Mouse (Mus musculus) hindbrain, embryonic 10.5 days (tissue): Measurements from ENCODE around the gene Nt5c3b. TPM values are rescaled to one million over a fixed set of nuclear protein-coding genes. Genes with fewer than 3 reads are reported as not detected.

Experiments
- DNase-seq: peaks from one replicate; pipeline ENCODE4 v3.0.0-alpha.2; 2017; ENCODE audit warnings: low spot score
- H3K27ac ChIP-seq: fragments of 300-500 bp; sonication (generic); 2 replicates; pipeline ENCODE4 v1.5.1; 2016; ENCODE audit warnings: mild to moderate bottlenecking, moderate library complexity
- H3K27me3 ChIP-seq: fragments of 300-500 bp; sonication (generic); 2 replicates; pipeline ENCODE4 v1.6.1; 2016; ENCODE audit warnings: mild to moderate bottlenecking; ENCODE audit not compliant: poor library complexity, insufficient read depth, severe bottlenecking
- H3K36me3 ChIP-seq: fragments of 300-500 bp; sonication (generic); 2 replicates; pipeline ENCODE4 v1.6.1; 2016; ENCODE audit warnings: mild to moderate bottlenecking, moderate library complexity
- H3K4me1 ChIP-seq: fragments of 300-500 bp; sonication (generic); replicated peaks from 2 replicates; pipeline ENCODE4 v1.6.1; 2016; ENCODE audit warnings: mild to moderate bottlenecking
- H3K4me3 ChIP-seq: fragments of 300-500 bp; sonication (generic); 2 replicates; pipeline ENCODE4 v1.5.1; 2016; ENCODE audit warnings: mild to moderate bottlenecking, moderate library complexity
- H3K9me3 ChIP-seq: fragments of 300-500 bp; sonication (generic); 2 replicates; pipeline ENCODE4 v1.6.1; 2016; ENCODE audit warnings: mild to moderate bottlenecking, moderate library complexity
- WGBS: fragments of 180-500 bp; shearing (Covaris S2); methylation state at CpG from one replicate; pipeline ENCODE4 v1.1.7; 2016; 5-methylcytosine and 5-hydroxymethylcytosine counted together
- polyA plus RNA-seq: library from polyadenylated mRNA; unstranded; fragments of >200 nt; fragmentation: Nextera tagmentation; extraction: Ambion mirVana; gene quantifications from 2 replicates; pipeline ENCODE4 v1.2.1, GENCODE M21; 2016

The Nt5c3b gene
- polyA plus RNA-seq, 1 experiment from 2014 or later = 115 TPM

GRCm38 (mm10) chr11:100457711-100458110, 16.1 kb upstream of the Nt5c3b start:
- Histone ChIP-seq H3K4me3 (no peak overlapping the region), H3K27me3 (no peaks in the 10 kb centered on the region), H3K9me3 (no peaks in the 10 kb centered on the region), H3K27ac (no peak overlapping the region), H3K36me3 (peaks cover 65% of the 10 kb centered on the region), H3K4me1 (no peaks in the 10 kb centered on the region)
- 92% methylated on average over 5 of the region's 5 CpGs for WGBS
- no peak for DNase-seq

- Histone ChIP-seq H3K36me3 (peaks cover 60% of the 10 kb centered on the region), H3K4me1 (no peaks in the 10 kb centered on the region), H3K4me3 (no peak overlapping the region), H3K27ac (no peak overlapping the region), H3K27me3 (no peaks in the 10 kb centered on the region), H3K9me3 (no peaks in the 10 kb centered on the region)
- 86% methylated on average over 4 of the region's 4 CpGs for WGBS
- DNase-seq = no peak
These were observed 15.6 kb upstream of the Nt5c3b start for GRCm38 (mm10) chr11:100457247-100457646.

GRCm38 (mm10) chr11:100442625-100443024, 1.0 kb upstream of the Nt5c3b start:
- 90% methylated on average over 6 of the region's 6 CpGs for WGBS
- no peak overlapping the region for H3K27ac ChIP-seq
- DNase-seq = no peak
- no peak overlapping the region for H3K4me3 ChIP-seq
- H3K27me3 ChIP-seq = no peaks in the 10 kb centered on the region
- H3K36me3 ChIP-seq = peaks cover 20% of the 10 kb centered on the region
- no peaks in the 10 kb centered on the region for H3K9me3 ChIP-seq
- H3K4me1 ChIP-seq = peaks cover 25% of the 10 kb centered on the region

- peak; percentile 78 for DNase-seq
- Histone ChIP-seq H3K27me3 (no peaks in the 10 kb centered on the region), H3K36me3 (peaks cover 38% of the 10 kb centered on the region), H3K4me1 (peaks cover 36% of the 10 kb centered on the region), H3K27ac (peak overlapping the region; percentile 93), H3K4me3 (peak overlapping the region; percentile 76), H3K9me3 (no peaks in the 10 kb centered on the region)
- WGBS = 2% methylated on average over 52 of the region's 52 CpGs
These were observed 701 bp downstream of the Nt5c3b start for GRCm38 (mm10) chr11:100440691-100441522.

- H3K36me3 ChIP-seq = peaks cover 62% of the 10 kb centered on the region
- peaks cover 46% of the 10 kb centered on the region for H3K4me1 ChIP-seq
- 77% methylated on average over 1 of the region's 1 CpGs for WGBS
- H3K27ac ChIP-seq = no peak overlapping the region
- no peak overlapping the region for H3K4me3 ChIP-seq
- H3K9me3 ChIP-seq = no peaks in the 10 kb centered on the region
- no peaks in the 10 kb centered on the region for H3K27me3 ChIP-seq
- no peak for DNase-seq
These were observed 3.7 kb downstream of the Nt5c3b start for GRCm38 (mm10) chr11:100437901-100438300.

DNA sequence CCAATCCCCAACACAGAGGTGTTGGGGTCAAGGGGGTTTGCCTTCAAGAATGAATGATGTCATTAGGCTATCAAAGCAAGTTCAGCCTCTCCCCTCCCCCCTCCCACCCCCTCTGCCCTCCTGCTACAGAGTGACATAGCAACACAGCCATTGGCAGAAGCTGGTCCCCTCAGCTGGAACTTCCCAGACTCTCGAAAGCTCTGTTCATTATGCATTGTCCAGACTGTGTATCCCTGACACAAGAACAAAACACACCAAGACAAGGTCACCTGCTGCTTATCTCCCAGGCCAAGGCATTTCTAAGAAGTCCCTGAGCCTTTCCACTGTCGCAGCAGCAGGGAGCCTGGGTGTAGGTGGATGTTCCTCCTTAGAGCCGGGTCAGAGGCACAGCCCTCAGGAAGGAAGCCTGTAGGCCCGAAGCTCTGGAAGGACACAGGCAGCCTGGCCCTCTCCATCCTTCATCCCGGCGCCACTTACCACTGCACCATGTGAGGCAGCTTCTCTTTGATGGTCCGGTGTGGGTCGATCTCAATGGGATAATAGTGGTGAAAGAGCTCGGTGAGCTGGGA, 5.8 kb downstream of the Nt5c3b start:
- peaks cover 81% of the 10 kb centered on the region for H3K36me3 ChIP-seq
- 34% methylated on average over 9 of the region's 9 CpGs for WGBS
- H3K9me3 ChIP-seq = no peaks in the 10 kb centered on the region
- no peak overlapping the region for H3K27ac ChIP-seq
- DNase-seq = peak; percentile 39
- no peak overlapping the region; the same call in 1 of the 2 replicates for H3K4me3 ChIP-seq
- H3K27me3 ChIP-seq = no peaks in the 10 kb centered on the region
- peaks cover 34% of the 10 kb centered on the region for H3K4me1 ChIP-seq

GRCm38 (mm10) chr11:100432002-100432401, 9.6 kb downstream of the Nt5c3b start:
- Histone ChIP-seq H3K27ac (no peak overlapping the region), H3K4me1 (peaks cover 20% of the 10 kb centered on the region), H3K27me3 (no peaks in the 10 kb centered on the region), H3K9me3 (no peaks in the 10 kb centered on the region), H3K4me3 (no peak overlapping the region), H3K36me3 (peaks cover 77% of the 10 kb centered on the region)
- DNase-seq = no peak
- WGBS = 92% methylated on average over 5 of the region's 5 CpGs

GRCm38 (mm10) chr11:100430052-100430451, 11.6 kb downstream of the Nt5c3b start:
- no peaks in the 10 kb centered on the region for H3K9me3 ChIP-seq
- WGBS = 88% methylated on average over 7 of the region's 7 CpGs
- H3K27me3 ChIP-seq = no peaks in the 10 kb centered on the region
- H3K4me3 ChIP-seq = no peak overlapping the region
- peaks cover 6% of the 10 kb centered on the region; the same call in 1 of the 2 replicates for H3K4me1 ChIP-seq
- peaks cover 62% of the 10 kb centered on the region for H3K36me3 ChIP-seq
- no peak for DNase-seq
- no peak overlapping the region for H3K27ac ChIP-seq

GRCm38 (mm10) chr11:100428612-100429199, 12.9 kb downstream of the Nt5c3b start:
- H3K9me3 ChIP-seq = no peaks in the 10 kb centered on the region
- 88% methylated on average over 9 of the region's 9 CpGs for WGBS
- H3K27ac ChIP-seq = no peak overlapping the region
- no peak for DNase-seq
- peaks cover 61% of the 10 kb centered on the region for H3K36me3 ChIP-seq
- H3K4me3 ChIP-seq = no peak overlapping the region
- no peaks in the 10 kb centered on the region for H3K27me3 ChIP-seq
- H3K4me1 ChIP-seq = 0 out of 2 replicates have a peak, but pooled peaks cover 6% of the 10 kb centered on the region

DNA sequence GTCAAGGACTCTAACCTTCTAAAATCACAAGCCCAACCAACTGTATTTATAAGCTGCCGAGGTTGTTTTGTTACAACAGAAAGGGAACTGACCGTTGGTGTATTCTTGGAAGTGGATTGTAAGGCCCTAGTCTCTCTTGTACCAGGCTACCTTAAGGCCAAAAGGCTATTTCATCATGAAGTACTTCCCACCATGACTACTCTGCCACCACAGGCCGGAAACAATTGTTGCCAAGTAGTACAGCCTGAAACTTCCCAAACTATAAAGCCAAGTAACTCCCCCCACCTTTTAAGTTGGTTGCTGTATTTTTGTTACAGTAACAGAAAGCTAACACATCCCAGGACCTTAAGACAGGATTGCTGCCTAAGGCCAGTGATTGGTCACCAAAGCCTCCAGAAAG, 14.8 kb downstream of the Nt5c3b start:
- H3K27me3 ChIP-seq = no peaks in the 10 kb centered on the region
- no peak overlapping the region for H3K4me3 ChIP-seq
- H3K4me1 ChIP-seq = peaks cover 8% of the 10 kb centered on the region
- H3K36me3 ChIP-seq = peaks cover 58% of the 10 kb centered on the region
- no peak for DNase-seq
- H3K27ac ChIP-seq = no peak overlapping the region
- 89% methylated on average over 3 of the region's 3 CpGs for WGBS
- H3K9me3 ChIP-seq = no peaks in the 10 kb centered on the region

GRCm38 (mm10) chr11:100425851-100426250, 15.8 kb downstream of the Nt5c3b start:
- H3K4me1 ChIP-seq = peaks cover 17% of the 10 kb centered on the region
- H3K27me3 ChIP-seq = no peaks in the 10 kb centered on the region
- WGBS = 30% methylated on average over 7 of the region's 7 CpGs
- no peaks in the 10 kb centered on the region for H3K9me3 ChIP-seq
- peak overlapping the region; percentile 69 for H3K27ac ChIP-seq
- peaks cover 50% of the 10 kb centered on the region for H3K36me3 ChIP-seq
- DNase-seq = peak; percentile 67
- no peak overlapping the region for H3K4me3 ChIP-seq

GRCm38 (mm10) chr11:100423836-100424235, 17.8 kb downstream of the Nt5c3b start:
- Histone ChIP-seq H3K36me3 (peaks cover 30% of the 10 kb centered on the region), H3K4me1 (peaks cover 21% of the 10 kb centered on the region), H3K27me3 (no peaks in the 10 kb centered on the region), H3K27ac (no peak overlapping the region), H3K9me3 (no peaks in the 10 kb centered on the region), H3K4me3 (no peak overlapping the region; the same call in 1 of the 2 replicates)
- 90% methylated on average over 7 of the region's 7 CpGs for WGBS
- DNase-seq = no peak

GRCm38 (mm10) chr11:100421537-100421936, 20.1 kb downstream of the Nt5c3b start:
- H3K9me3 ChIP-seq = no peaks in the 10 kb centered on the region
- WGBS = 41% methylated on average over 8 of the region's 8 CpGs
- peaks cover 26% of the 10 kb centered on the region for H3K36me3 ChIP-seq
- peaks cover 9% of the 10 kb centered on the region for H3K27me3 ChIP-seq
- 0 out of 2 replicates have a peak overlapping the region, but pooled peaks have one; percentile 1 for H3K4me3 ChIP-seq
- no peak overlapping the region for H3K27ac ChIP-seq
- no peak for DNase-seq
- peaks cover 23% of the 10 kb centered on the region for H3K4me1 ChIP-seq
